Mouse (Mus musculus) ovary, postnatal 36 days (tissue): ENCODE measurements around the gene Myo9b.

Experiments
- DNase-seq: peaks from one replicate; pipeline ENCODE4 v3.0.0; 2022; ENCODE audit warnings: low spot score, mixed read lengths

The Myo9b gene

GRCm38 (mm10) chr8:71367529-71368176 is 95.1 kb downstream of the Myo9b start:
- no peak for DNase-seq

GRCm38 (mm10) chr8:71368366-71368765 is 95.9 kb downstream of the Myo9b start:
- DNase-seq, result no peak

- DNase-seq, result no peak
These were observed 96.7 kb downstream of the Myo9b start for GRCm38 (mm10) chr8:71369040-71369718.

- no peak for DNase-seq
These were observed 98.3 kb downstream of the Myo9b start for GRCm38 (mm10) chr8:71370711-71371235.

GRCm38 (mm10) chr8:71371236-71371848 is 98.8 kb downstream of the Myo9b start, which contains the start of gene Ocel1:
Ocel1 (plus strand) TSS chr8:71371298.
- peak; percentile 97 for DNase-seq

GRCm38 (mm10) chr8:71372427-71372826 is 99.9 kb downstream of the Myo9b start:
- DNase-seq, result no peak

GRCm38 (mm10) chr8:71373000-71373399 is 100.5 kb downstream of the Myo9b start:
- DNase-seq, result no peak

- no peak for DNase-seq
These were observed 102.2 kb downstream of the Myo9b start for GRCm38 (mm10) chr8:71374616-71375206.

- peak; percentile 50 for DNase-seq
These were observed 103.3 kb downstream of the Myo9b start for GRCm38 (mm10) chr8:71375581-71376422.

GRCm38 (mm10) chr8:71376423-71377030 is 104.0 kb downstream of the Myo9b start:
- DNase-seq, result no peak

GRCm38 (mm10) chr8:71379008-71379407 is 106.5 kb downstream of the Myo9b start:
- DNase-seq, result no peak

- DNase-seq, result no peak
These were observed 107.1 kb downstream of the Myo9b start for GRCm38 (mm10) chr8:71379512-71380075.

- peak; percentile 41 for DNase-seq
These were observed 108.0 kb downstream of the Myo9b start for GRCm38 (mm10) chr8:71380178-71381171.

GRCm38 (mm10) chr8:71381421-71381970 is 109.0 kb downstream of the Myo9b start, which contains the start of gene Nr2f6:
Nr2f6 (minus strand) TSS chr8:71381960.
- DNase-seq, result peak; percentile 77

GRCm38 (mm10) chr8:71381971-71382961 is 109.8 kb downstream of the Myo9b start:
- peak; percentile 91 for DNase-seq

GRCm38 (mm10) chr8:71383396-71383795 is 110.9 kb downstream of the Myo9b start:
- no peak for DNase-seq

GRCm38 (mm10) chr8:71383860-71384259 is 111.3 kb downstream of the Myo9b start:
- no peak for DNase-seq
